Mouse (Mus musculus) small intestine, adult 2 months (tissue): ENCODE measurements around the gene Tmc5.

Experiments used
- CTCF ChIP-seq: fragments of 200-500 bp; IDR thresholded peaks from 2 replicates; pipeline ENCODE4 v1.5.1; 2012; ENCODE audit warnings: low read depth, mild to moderate bottlenecking, control low read depth, inconsistent platforms, low read length, moderate library complexity, mixed read lengths; ENCODE audit not compliant: insufficient replicate concordance, insufficient read length; ENCODE audit errors: extremely low read depth
- POLR2A ChIP-seq: fragments of 200-500 bp; IDR thresholded peaks from 2 replicates; pipeline ENCODE4 v1.6.1; 2012; ENCODE audit warnings: low read depth, mild to moderate bottlenecking, control low read depth, inconsistent platforms, low read length, moderate library complexity

GRCm38 (mm10) chr7:118585856-118586255, 11.2 kb upstream of the Tmc5 start:
- no peak for TF ChIP-seq CTCF
- no peak for TF ChIP-seq POLR2A
